In genomic region chr11:17468431-17469165, GRCm38 (mm10) we compare ENCODE assay signal across 13 mouse cellular contexts.
DNase-seq lines count a peak whose midpoint lies in the region; ATAC-seq and TF ChIP-seq lines count a peak whose summit lies in the region.
"Had no signal": no experiment of that assay in that cellular context is flagged by ENCODE, and none has a peak within 500 bp of the region (broad histone marks: within the 10 kb centered on the region; RNA-seq: fewer than 3 reads in every experiment).

No protein-coding gene starts in this region.

- H3K9ac ChIP-seq in kidney, postnatal 0 days (ENCODE audit: low read depth, low read length): no peak overlapping the region
- H3K9ac ChIP-seq in kidney, embryonic 15.5 days: no peak overlapping the region
- H3K9ac ChIP-seq in liver, embryonic 12.5 days: no peak overlapping the region
- H3K9ac ChIP-seq: intestine, embryonic 15.5 days; liver, embryonic 14.5 days had no signal

- H3K4me2 ChIP-seq in kidney, postnatal 0 days (ENCODE audit: low read length): no peak overlapping the region
- no peak overlapping the region for H3K4me2 ChIP-seq in kidney, embryonic 15.5 days
- no peak overlapping the region for H3K4me2 ChIP-seq in liver, embryonic 12.5 days
- H3K4me2 ChIP-seq: intestine, embryonic 15.5 days had no signal

- 81% methylated on average over 2 of the region's 2 CpGs for WGBS in kidney, postnatal 0 days
- 83% methylated on average over 2 of the region's 2 CpGs for WGBS in kidney, embryonic 15.5 days
- WGBS in liver, embryonic 12.5 days (ENCODE audit: insufficient replicate concordance): 70% methylated on average over 2 of the region's 2 CpGs

- no peaks in the 10 kb centered on the region for H3K9me3 ChIP-seq in kidney, postnatal 0 days (replicated peaks; ENCODE audit: low read length)
- H3K9me3 ChIP-seq in kidney, embryonic 15.5 days (replicated peaks): no peaks in the 10 kb centered on the region
- no peaks in the 10 kb centered on the region for H3K9me3 ChIP-seq in liver, embryonic 12.5 days (replicated peaks)
- H3K9me3 ChIP-seq: intestine, embryonic 15.5 days had no signal

- H3ac ChIP-seq in C2C12 (ENCODE audit: control insufficient read depth, insufficient read length, low read depth): no peak overlapping the region

- H3K27ac ChIP-seq in kidney, postnatal 0 days: no peak overlapping the region
- no peak overlapping the region for H3K27ac ChIP-seq in kidney, embryonic 15.5 days
- H3K27ac ChIP-seq in liver, embryonic 12.5 days: no peak overlapping the region
- H3K27ac ChIP-seq: intestine, embryonic 15.5 days; left cerebral cortex, adult 2 months; liver, embryonic 14.5 days had no signal

- H3K27me3 ChIP-seq in kidney, postnatal 0 days (ENCODE audit: insufficient read depth, low read length): no peaks in the 10 kb centered on the region
- H3K27me3 ChIP-seq in kidney, embryonic 15.5 days: no peaks in the 10 kb centered on the region
- no peaks in the 10 kb centered on the region for H3K27me3 ChIP-seq in C2C12 (ENCODE audit: control insufficient read depth, insufficient read depth, insufficient read length)
- no peaks in the 10 kb centered on the region for H3K27me3 ChIP-seq in liver, embryonic 12.5 days (replicated peaks)
- H3K27me3 ChIP-seq: intestine, embryonic 15.5 days had no signal

- H3K79me3 ChIP-seq in C2C12 (ENCODE audit: low read depth): no peaks in the 10 kb centered on the region

- no peaks in the 10 kb centered on the region for H3K4me1 ChIP-seq in kidney, postnatal 0 days (replicated peaks; ENCODE audit: insufficient read depth, low read length)
- no peaks in the 10 kb centered on the region for H3K4me1 ChIP-seq in kidney, embryonic 15.5 days
- H3K4me1 ChIP-seq in liver, embryonic 12.5 days: no peaks in the 10 kb centered on the region
- H3K4me1 ChIP-seq: intestine, embryonic 15.5 days had no signal

- intact Hi-C loops in heart, postnatal 10 days (cut with DNase I): loop anchor here (5.0 to 10.0 kb wide), 4 partner anchors 184 to 1406 kb away; partner anchors contain the start of gene Etaa1

- no peaks in the 10 kb centered on the region for H3K36me3 ChIP-seq in kidney, postnatal 0 days (ENCODE audit: insufficient read depth, low read length)
- no peaks in the 10 kb centered on the region for H3K36me3 ChIP-seq in kidney, embryonic 15.5 days
- no peaks in the 10 kb centered on the region for H3K36me3 ChIP-seq in C2C12 (ENCODE audit: control insufficient read depth, insufficient read depth)
- no peaks in the 10 kb centered on the region for H3K36me3 ChIP-seq in liver, embryonic 12.5 days
- H3K36me3 ChIP-seq: intestine, embryonic 15.5 days had no signal

- no peak overlapping the region for H3K4me3 ChIP-seq in kidney, postnatal 0 days (replicated peaks; ENCODE audit: low read depth, low read length)
- H3K4me3 ChIP-seq in kidney, embryonic 15.5 days (replicated peaks): no peak overlapping the region
- H3K4me3 ChIP-seq in C2C12 (ENCODE audit: insufficient read depth, poor library complexity, severe bottlenecking): no peak overlapping the region
- no peak overlapping the region for H3K4me3 ChIP-seq in liver, embryonic 12.5 days
- H3K4me3 ChIP-seq: intestine, embryonic 15.5 days; left cerebral cortex, adult 2 months had no signal

- no peak for ATAC-seq in kidney, postnatal 0 days (replicated peaks; ENCODE audit: low FRiP score, low read depth)
- no peak for ATAC-seq in kidney, embryonic 15.5 days (replicated peaks; ENCODE audit: low FRiP score)
- ATAC-seq in liver, embryonic 12.5 days: no peak
- ATAC-seq: intestine, embryonic 15.5 days had no signal

- TF ChIP-seq CTCF in kidney, postnatal 0 days (IDR thresholded peaks at IDR 0.05; ENCODE audit: low read depth): no peak
- no peak for TF ChIP-seq CTCF in C2C12 (IDR thresholded peaks at IDR 0.05; ENCODE audit: control insufficient read depth, insufficient read depth, insufficient read length)

- peak; percentile 47 for DNase-seq in kidney, postnatal 0 days (ENCODE audit: low spot score)
- peak; percentile 13 for DNase-seq in adrenal gland, postnatal 25 days
- peak; percentile 71 to 73 for DNase-seq in heart, postnatal 10 days
- DNase-seq in B cell, adult 2 months: no peak
- no peak for DNase-seq in retina, postnatal 1 day
- DNase-seq: gastrocnemius, postnatal 36 days; thymus, adult 2 months had no signal

- H3K79me2 ChIP-seq in C2C12 (ENCODE audit: control insufficient read depth, insufficient read depth): no peaks in the 10 kb centered on the region

TF ChIP-seq in C2C12, 6 proteins besides CTCF, POLR2A, EP300 and RAD21:
- TF ChIP-seq MYOD1 (IDR thresholded peaks at IDR 0.05; ENCODE audit: control insufficient read depth, insufficient read length, low read depth): no peak
- TF ChIP-seq MAX (IDR thresholded peaks at IDR 0.05): no peak
- peak; percentile 38 for TF ChIP-seq CEBPB (IDR thresholded peaks at IDR 0.05; ENCODE audit: low read depth)
- peak; percentile 84 for TF ChIP-seq FOSL1 (IDR thresholded peaks at IDR 0.05; ENCODE audit: insufficient read depth, low read length, poor library complexity, severe bottlenecking)
- TF ChIP-seq USF1 (IDR thresholded peaks at IDR 0.05; ENCODE audit: low read depth): no peak
- no peak for TF ChIP-seq MYOG (IDR thresholded peaks at IDR 0.05; ENCODE audit: control insufficient read depth, extremely low read depth, insufficient read length)

Comparison
In these comparisons a context has a peak if more than half of its experiments do, and no peak if none do; other contexts are left out.
1. DNase-seq: peak in kidney, postnatal 0 days (single experiment), adrenal gland, postnatal 25 days (single experiment) and heart, postnatal 10 days (2 of 2); none in B cell, adult 2 months (0 of 2) and retina, postnatal 1 day (single experiment).